Mouse (Mus musculus): Measurements from ENCODE around the gene Cdh3.

- TF ChIP-seq CTCF (IDR thresholded peaks at IDR 0.05; ENCODE audit: low read depth) (no peak), EP300 (optimal IDR thresholded peaks at IDR 0.05) (no peak)
Measured at GRCm38 (mm10) chr8:106592458-106592857, 81.8 kb downstream of the Cdh3 start.
